Mouse (Mus musculus) retina, embryonic 14.5 days (tissue): ENCODE data around the gene Akr1b8.
"Not testable (repeated sequence)": the region's sequence is repeated elsewhere in the genome, so short reads cannot be mapped to it uniquely, and the experiment has no call there.

Source experiments
- DNase-seq: peaks from one replicate; pipeline ENCODE4 v3.0.0-alpha.2; 2015; ENCODE audit warnings: low spot score

The Akr1b8 gene

GRCm38 (mm10) chr6:34353658-34354353 lies at the start of gene Akr1b8:
Akr1b8 (plus strand) TSS chr6:34354119.
- DNase-seq: peak; percentile 23

- DNase-seq: peak; percentile 24
Measured at GRCm38 (mm10) chr6:34304675-34305241, 49.2 kb upstream of the Akr1b8 start.

GRCm38 (mm10) chr6:34306797-34307196 lies 47.1 kb upstream of the Akr1b8 start:
- DNase-seq: no peak

GRCm38 (mm10) chr6:34309526-34309925 lies 44.4 kb upstream of the Akr1b8 start:
- no peak for DNase-seq

- DNase-seq: no peak
Measured at GRCm38 (mm10) chr6:34310023-34310595, 43.8 kb upstream of the Akr1b8 start.

- DNase-seq: no peak
Measured at GRCm38 (mm10) chr6:34313386-34313785, 40.5 kb upstream of the Akr1b8 start.

GRCm38 (mm10) chr6:34313921-34314320 lies 40.0 kb upstream of the Akr1b8 start:
- no peak for DNase-seq

GRCm38 (mm10) chr6:34316854-34317771 lies 36.8 kb upstream of the Akr1b8 start, which contains the start of gene Akr1b3:
Akr1b3 (minus strand) TSS chr6:34317478.
- DNase-seq: peak; percentile 95

GRCm38 (mm10) chr6:34318172-34318571 lies 35.7 kb upstream of the Akr1b8 start:
- DNase-seq: peak; percentile 17

- no peak for DNase-seq
Measured at GRCm38 (mm10) chr6:34318636-34319035, 35.3 kb upstream of the Akr1b8 start.

- DNase-seq: no peak
Measured at GRCm38 (mm10) chr6:34322121-34322520, 31.8 kb upstream of the Akr1b8 start.

- DNase-seq: no peak
Measured at GRCm38 (mm10) chr6:34331379-34331778, 22.5 kb upstream of the Akr1b8 start.

GRCm38 (mm10) chr6:34331804-34332203 lies 22.1 kb upstream of the Akr1b8 start:
- not testable (repeated sequence) for DNase-seq

- DNase-seq: no peak
Measured at GRCm38 (mm10) chr6:34334673-34335072, 19.2 kb upstream of the Akr1b8 start.

GRCm38 (mm10) chr6:34337799-34338198 lies 16.1 kb upstream of the Akr1b8 start:
- no peak for DNase-seq

GRCm38 (mm10) chr6:34341991-34342390 lies 11.9 kb upstream of the Akr1b8 start:
- no peak for DNase-seq

- no peak for DNase-seq
Measured at GRCm38 (mm10) chr6:34342476-34342875, 11.4 kb upstream of the Akr1b8 start.

- no peak for DNase-seq
Measured at GRCm38 (mm10) chr6:34343426-34343825, 10.5 kb upstream of the Akr1b8 start.

GRCm38 (mm10) chr6:34344135-34344850 lies 9.6 kb upstream of the Akr1b8 start:
- DNase-seq: no peak

GRCm38 (mm10) chr6:34344935-34345334 lies 9.0 kb upstream of the Akr1b8 start:
- peak; percentile 54 for DNase-seq

GRCm38 (mm10) chr6:34346096-34346898 lies 7.6 kb upstream of the Akr1b8 start:
- DNase-seq: peak; percentile 90
